Mouse (Mus musculus) hindbrain, embryonic 13.5 days (tissue): ENCODE data around the gene Fcer1a. TPM values are rescaled to one million over a fixed set of nuclear protein-coding genes. Genes with fewer than 3 reads are reported as not detected.

Experiments used
- polyA plus RNA-seq: library from polyadenylated mRNA; unstranded; fragments of >200 nt; fragmentation: Nextera tagmentation; extraction: Ambion mirVana; gene quantifications from 2 replicates; pipeline ENCODE4 v1.2.1, GENCODE M21; 2015

Gene Fcer1a
- polyA plus RNA-seq, 1 experiment from 2014 or later = not detected

Other genes with a start within 250 kb of the Fcer1a start
- not detected in 2 replicates for gene Olfr1408, start 89.8 kb downstream of the Fcer1a start, polyA plus RNA-seq
- not detected in 2 replicates for gene Olfr1406, start 36.6 kb downstream of the Fcer1a start, polyA plus RNA-seq
- not detected in 2 replicates for gene Olfr218, start 29.4 kb downstream of the Fcer1a start, polyA plus RNA-seq
- not detected in 2 replicates for gene Olfr1404, start 14.8 kb downstream of the Fcer1a start, polyA plus RNA-seq
- not detected in 2 replicates for gene Olfr418, start 38.8 kb upstream of the Fcer1a start, polyA plus RNA-seq
- gene Mptx2, start 50.6 kb upstream of the Fcer1a start, polyA plus RNA-seq = not detected in 2 replicates
- 15.1 and 16.8 TPM in 2 replicates for gene Ackr1, start 106.5 kb upstream of the Fcer1a start, polyA plus RNA-seq
- gene Aim2, start 123.7 kb upstream of the Fcer1a start, polyA plus RNA-seq = 1.9 and 2.1 TPM in 2 replicates
- 50.0 and 52.9 TPM in 2 replicates for gene Cadm3, start 140.5 kb upstream of the Fcer1a start, polyA plus RNA-seq